Mouse (Mus musculus) heart, embryonic 16.5 days (tissue): ENCODE results near the gene Zfp445. TPM values are rescaled to one million over a fixed set of nuclear protein-coding genes. Genes with fewer than 3 reads are reported as not detected.

ENCODE experiments used
- ATAC-seq: fragments of 200-750 bp; cut with Nextera tagmentation; replicated peaks from 2 replicates; pipeline ENCODE4 v1.8.0; 2017; ENCODE audit warnings: moderate number of reproducible peaks; ENCODE audit not compliant: insufficient read depth, low FRiP score; ENCODE audit errors: extremely low read depth
- H3K27ac ChIP-seq: fragments of 300-500 bp; sonication (generic); 2 replicates; pipeline ENCODE4 v1.5.1; 2014; ENCODE audit warnings: mild to moderate bottlenecking, low read length, control low read depth, moderate library complexity
- H3K27me3 ChIP-seq: fragments of 300-500 bp; sonication (generic); 2 replicates; pipeline ENCODE4 v1.6.1; 2014; ENCODE audit warnings: low read length, mixed read lengths; ENCODE audit not compliant: control insufficient read depth, insufficient read depth
- H3K36me3 ChIP-seq: fragments of 300-500 bp; sonication (generic); 2 replicates; pipeline ENCODE4 v1.6.1; 2014; ENCODE audit not compliant: control insufficient read depth, insufficient read depth
- H3K4me1 ChIP-seq: fragments of 300-500 bp; sonication (generic); 2 replicates; pipeline ENCODE4 v1.6.1; 2014; ENCODE audit warnings: low read length, mixed read lengths; ENCODE audit not compliant: control insufficient read depth, insufficient read depth
- H3K4me2 ChIP-seq: fragments of 300-500 bp; sonication (generic); 2 replicates; pipeline ENCODE4 v1.6.1; 2014; ENCODE audit warnings: low read depth, mild to moderate bottlenecking, control low read depth, low read length
- H3K4me3 ChIP-seq: fragments of 300-500 bp; sonication (generic); 2 replicates; pipeline ENCODE4 v1.5.1; 2014; ENCODE audit warnings: mild to moderate bottlenecking, control low read depth, low read length
- H3K9ac ChIP-seq: fragments of 300-500 bp; sonication (generic); 2 replicates; pipeline ENCODE4 v1.6.1; 2014; ENCODE audit warnings: low read length, control low read depth
- H3K9me3 ChIP-seq: fragments of 300-500 bp; sonication (generic); replicated peaks from 2 replicates; pipeline ENCODE4 v1.6.1; 2016; ENCODE audit warnings: low read length; ENCODE audit not compliant: control insufficient read depth
- WGBS: fragments of 180-500 bp; shearing (Covaris S2); extraction: QIAGEN DNeasy Blood & Tissue Kit; methylation state at CpG from one replicate; pipeline ENCODE4 v1.1.7; 2014; 5-methylcytosine and 5-hydroxymethylcytosine counted together
- polyA plus RNA-seq: library from polyadenylated mRNA; unstranded; fragments of >200 nt; fragmentation: Nextera tagmentation; extraction: Ambion mirVana; gene quantifications from 2 replicates; pipeline ENCODE4 v1.2.1, GENCODE M21; 2015

Zfp445 gene
- polyA plus RNA-seq, 1 experiment from 2014 or later = 41.4 TPM

DNA sequence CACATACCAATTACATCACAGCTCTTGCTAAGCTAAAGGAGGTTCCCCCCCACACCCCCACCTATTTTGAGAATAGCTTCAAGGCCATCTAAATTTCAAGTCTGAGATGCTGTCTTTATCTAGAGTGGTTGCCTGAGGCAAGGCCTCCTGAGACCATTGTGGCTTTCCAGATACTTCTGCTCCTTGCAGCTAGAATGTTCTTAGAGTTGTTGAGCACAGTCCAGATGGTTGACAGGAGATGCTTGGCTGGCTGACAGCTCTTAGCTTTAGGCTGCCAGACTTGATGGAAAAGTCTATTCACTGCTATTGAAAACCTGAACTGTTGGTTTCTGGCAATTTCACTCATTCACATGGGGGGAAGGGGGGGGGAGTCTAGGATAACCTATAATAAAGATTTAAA is 19.6 kb downstream of the Zfp445 start:
- Histone ChIP-seq H3K9me3 (peaks cover 7% of the 10 kb centered on the region), H3K4me1 (no peaks in the 10 kb centered on the region), H3K36me3 (peaks cover 25% of the 10 kb centered on the region), H3K27me3 (no peaks in the 10 kb centered on the region), H3K9ac (no peak overlapping the region), H3K27ac (no peak overlapping the region), H3K4me2 (no peak overlapping the region), H3K4me3 (no peak overlapping the region)
- ATAC-seq = no peak

DNA sequence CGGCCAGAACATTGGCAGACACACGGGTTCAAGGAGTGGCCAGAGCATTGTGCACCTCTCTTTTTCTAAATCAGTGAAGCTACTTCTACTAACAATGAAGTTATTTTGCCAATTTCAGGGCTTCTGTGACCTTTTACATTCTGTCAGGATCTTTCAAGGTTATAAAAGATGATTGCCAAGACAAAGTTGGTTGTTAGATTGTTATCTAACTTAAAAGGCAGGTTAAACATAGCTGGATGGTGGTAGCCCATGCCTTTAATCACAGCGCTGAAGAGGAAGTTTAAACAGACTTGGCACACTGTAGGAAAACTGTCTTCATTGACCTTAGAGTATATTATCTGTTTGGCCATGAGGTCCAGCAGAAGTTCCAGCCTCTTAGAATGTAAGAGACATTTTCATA is 20.2 kb downstream of the Zfp445 start:
- no peak overlapping the region for H3K4me2 ChIP-seq
- H3K27me3 ChIP-seq = no peaks in the 10 kb centered on the region
- H3K27ac ChIP-seq = no peak overlapping the region
- H3K9me3 ChIP-seq = peaks cover 7% of the 10 kb centered on the region
- no peak for ATAC-seq
- peaks cover 21% of the 10 kb centered on the region for H3K36me3 ChIP-seq
- H3K4me3 ChIP-seq = no peak overlapping the region
- WGBS = 77% methylated on average over 3 of the region's 3 CpGs
- H3K4me1 ChIP-seq = no peaks in the 10 kb centered on the region
- H3K9ac ChIP-seq = no peak overlapping the region

DNA sequence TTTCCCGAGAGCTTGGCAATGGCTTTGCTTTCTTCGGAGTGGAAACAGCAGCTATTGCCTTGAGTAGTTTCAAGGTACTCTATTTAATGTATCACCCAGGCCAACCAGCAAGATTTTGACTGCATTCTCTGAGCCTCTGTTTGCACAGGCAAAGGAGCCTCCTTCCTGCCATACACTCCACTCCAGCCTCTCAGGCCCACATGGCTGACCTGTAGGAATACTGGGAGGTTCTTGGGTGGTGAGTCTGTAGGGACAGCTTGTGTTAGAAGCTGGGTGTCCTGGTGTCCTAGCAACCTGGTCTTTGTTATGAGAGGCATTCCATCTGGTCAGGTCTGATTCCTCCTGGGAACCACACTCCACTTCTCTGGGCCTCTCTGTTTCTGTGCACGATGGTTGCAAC is 22.0 kb downstream of the Zfp445 start, which contains the start of gene Gm35549:
Gene Gm35549, minus strand, starts transcription at position 276 of the 400 bp plus-strand sequence.
- Histone ChIP-seq H3K27ac (no peak within 1 kb of the TSS), H3K9ac (no peak within 1 kb of the TSS)

DNA sequence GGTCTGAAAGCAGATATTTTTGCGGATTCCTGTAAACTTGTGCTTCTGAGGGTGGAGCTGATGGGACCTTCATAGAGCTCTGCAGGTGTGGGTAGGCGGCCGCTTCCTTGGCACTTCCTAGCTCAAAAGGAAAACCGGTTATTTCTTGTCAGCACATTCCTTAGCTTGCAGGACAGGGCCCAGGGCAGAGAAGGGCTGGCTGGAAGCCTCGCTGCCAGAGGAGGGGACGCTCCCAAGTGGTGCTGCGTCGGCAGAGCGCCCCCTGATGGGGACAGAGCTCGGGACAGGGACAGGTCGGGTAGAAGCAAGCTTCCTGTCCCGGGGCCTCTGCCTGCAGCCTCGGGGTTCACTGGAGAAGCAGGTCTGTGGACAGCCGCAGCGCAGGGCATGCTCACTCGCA is 28.1 kb downstream of the Zfp445 start:
- Histone ChIP-seq H3K4me3 (no peak overlapping the region), H3K9me3 (no peaks in the 10 kb centered on the region), H3K4me1 (peaks cover 18% of the 10 kb centered on the region), H3K36me3 (peaks cover 3% of the 10 kb centered on the region; the same call in 1 of the 2 replicates), H3K27me3 (no peaks in the 10 kb centered on the region), H3K4me2 (peak overlapping the region; percentile 38), H3K27ac (no peak overlapping the region), H3K9ac (no peak overlapping the region)
- peak; percentile 67 for ATAC-seq
- WGBS = 20% methylated on average over 16 of the region's 16 CpGs

More for the DNA sequence above, 22.0 kb downstream of the Zfp445 start, which contains the start of gene Gm35549:
- H3K4me2 ChIP-seq = no peak within 1 kb of the TSS
- WGBS = 75% methylated on average over 3 of the region's 3 CpGs
- H3K36me3 ChIP-seq = peaks cover 5% of the 10 kb centered on the region
- no peaks in the 10 kb centered on the region for H3K27me3 ChIP-seq
- no peak for ATAC-seq
- H3K9me3 ChIP-seq = peaks cover 4% of the 10 kb centered on the region
- no peaks in the 10 kb centered on the region for H3K4me1 ChIP-seq
- no peak within 1 kb of the TSS for H3K4me3 ChIP-seq

DNA sequence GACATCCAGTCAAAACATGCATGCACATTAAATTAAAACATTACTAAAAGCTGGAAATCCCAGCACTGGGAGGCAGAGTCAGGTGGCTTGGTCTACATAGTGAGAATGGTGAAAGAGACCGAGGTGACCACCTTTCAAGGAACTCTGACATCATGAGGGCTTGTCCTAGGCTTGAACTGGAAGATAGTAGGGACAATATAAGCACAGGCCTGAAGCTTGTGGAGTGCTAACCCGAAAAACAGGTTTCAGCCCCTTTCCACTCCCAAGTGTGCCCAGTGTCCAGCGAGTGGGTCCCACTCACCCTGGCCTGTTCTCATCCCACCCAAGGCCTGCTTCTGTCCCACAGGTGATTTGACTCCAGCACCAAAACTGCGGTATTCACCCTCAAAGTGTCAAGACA is 28.6 kb downstream of the Zfp445 start:
- peaks cover 3% of the 10 kb centered on the region; the same call in 1 of the 2 replicates for H3K36me3 ChIP-seq
- peak overlapping the region; percentile 46 for H3K27ac ChIP-seq
- no peak overlapping the region for H3K4me2 ChIP-seq
- ATAC-seq = no peak; the same call in 1 of the 2 replicates
- no peaks in the 10 kb centered on the region for H3K9me3 ChIP-seq
- no peak overlapping the region for H3K4me3 ChIP-seq
- H3K4me1 ChIP-seq = peaks cover 18% of the 10 kb centered on the region
- 0 out of 2 replicates have a peak overlapping the region, but pooled peaks have one; percentile 22 for H3K9ac ChIP-seq
- H3K27me3 ChIP-seq = no peaks in the 10 kb centered on the region
- 84% methylated on average over 4 of the region's 4 CpGs for WGBS

DNA sequence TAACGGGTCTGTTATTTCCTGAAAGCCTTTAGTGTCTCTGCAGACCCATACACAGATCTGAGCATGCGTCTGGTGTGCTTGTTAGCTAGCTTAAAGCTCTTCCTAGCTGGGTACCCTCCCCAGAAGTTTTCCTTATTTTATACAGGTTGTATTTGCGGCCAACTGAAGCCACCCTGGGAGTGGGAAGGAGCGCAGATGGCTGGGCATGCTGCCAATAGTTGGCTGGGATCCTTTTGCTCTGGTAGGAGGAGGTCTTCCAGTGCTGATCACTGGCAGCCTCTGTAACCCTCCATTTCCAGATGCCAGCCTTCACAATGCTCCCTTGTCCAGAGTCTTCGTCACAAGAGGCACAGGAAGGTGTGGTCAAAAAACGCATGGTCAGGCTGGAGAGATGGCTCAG is 29.0 kb downstream of the Zfp445 start:
- Histone ChIP-seq H3K27me3 (no peaks in the 10 kb centered on the region), H3K9me3 (no peaks in the 10 kb centered on the region), H3K9ac (0 out of 2 replicates have a peak overlapping the region, but pooled peaks have one; percentile 22), H3K4me1 (peaks cover 18% of the 10 kb centered on the region), H3K4me3 (no peak overlapping the region), H3K27ac (peak overlapping the region; percentile 46), H3K4me2 (no peak overlapping the region), H3K36me3 (peaks cover 3% of the 10 kb centered on the region; the same call in 1 of the 2 replicates)
- ATAC-seq = peak; percentile 82
- WGBS = 35% methylated on average over 6 of the region's 6 CpGs

DNA sequence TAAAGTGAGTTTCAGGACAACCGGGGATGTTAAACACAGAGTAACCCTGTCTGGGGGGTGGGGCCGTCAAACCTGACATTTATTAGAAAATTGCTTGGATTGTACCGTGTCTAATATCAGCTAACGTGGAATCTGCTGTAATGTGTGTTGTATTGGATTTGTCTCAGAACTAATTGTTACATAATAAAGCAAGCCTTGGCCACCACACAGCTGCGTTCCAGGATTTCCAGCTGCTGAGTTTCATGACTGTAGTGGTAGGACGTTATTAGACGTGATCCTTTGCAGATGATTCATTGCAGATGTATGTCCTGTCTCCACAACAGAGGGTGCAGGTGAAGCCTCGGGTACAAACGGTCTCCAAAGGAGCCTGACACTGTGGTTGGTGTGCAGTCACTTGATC is 29.7 kb downstream of the Zfp445 start:
- H3K9me3 ChIP-seq = no peaks in the 10 kb centered on the region
- H3K9ac ChIP-seq = no peak overlapping the region
- H3K4me1 ChIP-seq = peaks cover 21% of the 10 kb centered on the region
- H3K27me3 ChIP-seq = no peaks in the 10 kb centered on the region
- 79% methylated on average over 9 of the region's 9 CpGs for WGBS
- H3K36me3 ChIP-seq = peaks cover 3% of the 10 kb centered on the region; the same call in 1 of the 2 replicates
- no peak overlapping the region for H3K4me3 ChIP-seq
- no peak overlapping the region for H3K27ac ChIP-seq
- ATAC-seq = no peak
- no peak overlapping the region for H3K4me2 ChIP-seq

DNA sequence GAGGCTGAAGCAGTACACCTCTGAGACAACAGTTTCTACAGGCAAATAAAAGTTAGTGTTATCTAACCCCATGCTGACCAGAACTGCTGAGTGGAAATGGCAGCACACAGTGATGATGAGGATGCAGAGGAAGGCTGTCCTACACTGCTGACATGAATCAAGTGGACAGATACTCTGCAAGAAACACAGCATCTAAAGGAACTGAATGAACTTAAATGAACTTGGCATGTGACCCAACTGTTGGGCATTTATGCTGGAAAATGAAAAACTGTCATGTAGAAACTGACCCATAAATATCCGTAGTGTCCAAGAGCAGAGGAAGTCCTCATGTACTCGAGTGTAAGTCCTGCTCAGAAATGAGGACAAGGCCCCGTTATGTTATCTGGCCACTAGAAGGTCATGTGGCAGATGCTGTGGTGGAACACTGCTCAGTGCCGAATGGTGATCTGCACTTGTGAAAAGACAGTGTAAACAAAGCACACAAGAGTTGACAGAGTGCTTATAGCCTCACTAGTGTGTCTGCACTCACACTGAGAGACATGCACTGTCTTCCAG is 35.9 kb downstream of the Zfp445 start:
- Histone ChIP-seq H3K9ac (no peak overlapping the region), H3K27ac (no peak overlapping the region), H3K9me3 (no peaks in the 10 kb centered on the region), H3K27me3 (no peaks in the 10 kb centered on the region), H3K36me3 (peaks cover 21% of the 10 kb centered on the region; the same call in 1 of the 2 replicates), H3K4me1 (0 out of 2 replicates have a peak, but pooled peaks cover 3% of the 10 kb centered on the region), H3K4me3 (no peak overlapping the region), H3K4me2 (no peak overlapping the region)
- 52% methylated on average over 4 of the region's 4 CpGs for WGBS
- ATAC-seq = no peak

DNA sequence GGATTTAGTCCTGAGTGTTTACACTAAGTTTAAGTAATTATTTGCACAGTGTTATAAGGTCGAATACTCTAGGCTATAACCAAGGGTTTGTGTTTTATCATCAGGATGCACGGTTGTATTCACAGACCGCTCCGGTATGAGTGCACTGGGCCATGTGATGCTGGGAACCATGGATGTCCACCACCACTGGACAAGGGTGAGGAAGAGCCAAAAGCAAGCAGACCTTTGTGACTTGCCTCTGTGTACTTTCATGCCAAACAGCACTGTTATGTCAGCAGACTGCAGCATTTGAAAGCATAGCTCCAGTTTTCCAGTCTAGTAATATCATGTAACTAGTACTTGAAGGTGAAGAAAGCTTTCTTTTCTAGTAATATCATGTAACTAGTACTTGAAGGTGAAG is 39.1 kb downstream of the Zfp445 start:
- Histone ChIP-seq H3K27me3 (no peaks in the 10 kb centered on the region), H3K9ac (no peak overlapping the region), H3K4me3 (no peak overlapping the region), H3K27ac (no peak overlapping the region), H3K9me3 (no peaks in the 10 kb centered on the region), H3K4me2 (no peak overlapping the region), H3K36me3 (peaks cover 29% of the 10 kb centered on the region), H3K4me1 (0 out of 2 replicates have a peak, but pooled peaks cover 3% of the 10 kb centered on the region)
- WGBS = 90% methylated on average over 4 of the region's 4 CpGs
- ATAC-seq = no peak
